Mouse (Mus musculus): ENCODE results near the gene Madd. TPM values are rescaled to one million over a fixed set of nuclear protein-coding genes. Genes with fewer than 3 reads are reported as not detected.

Gene Madd
- polyA plus RNA-seq (2014; fragmentation: Illumina TruSeq; extraction: RNeasy Lipid Tissue Mini Kit (QIAGEN cat#74804); ENCODE audit: low read depth, low replicate concordance), result 4.2 TPM

DNA sequence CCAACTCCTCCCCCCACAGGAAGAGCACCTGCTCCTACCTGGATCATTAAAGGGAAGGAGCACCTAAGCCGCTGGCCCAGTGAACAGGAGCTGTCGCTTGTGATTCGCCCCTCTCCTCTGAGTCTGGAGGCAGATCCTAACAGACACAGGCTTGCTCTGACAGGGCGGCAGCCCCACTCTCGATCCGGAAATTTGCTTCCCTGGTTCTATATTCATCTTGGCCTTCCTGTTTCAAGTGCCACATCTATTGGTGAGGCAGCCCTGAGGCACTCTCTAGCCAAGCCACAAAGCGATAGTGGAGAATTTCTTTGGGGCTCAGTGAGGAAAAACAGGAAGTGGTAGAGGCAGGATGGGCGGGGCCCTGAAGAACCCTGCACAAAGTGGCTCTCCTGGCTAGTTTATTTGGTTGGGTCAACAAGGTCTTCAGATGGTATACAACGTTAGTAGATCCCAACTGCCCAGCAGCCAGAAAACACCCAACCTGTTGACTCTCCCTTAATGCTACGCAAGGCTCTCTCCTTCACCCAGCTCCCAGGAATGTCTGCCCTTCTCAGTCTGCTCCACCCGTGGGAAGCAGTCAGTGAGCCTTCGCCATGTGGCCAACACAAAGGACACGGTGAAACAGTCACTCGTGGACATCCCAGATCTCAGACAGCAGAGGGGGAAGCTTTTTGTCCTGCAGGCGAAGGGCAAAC lies at the start of gene Madd:
Gene Madd (minus strand): TSS at position 127 of the 695 bp plus-strand sequence.

DNA sequence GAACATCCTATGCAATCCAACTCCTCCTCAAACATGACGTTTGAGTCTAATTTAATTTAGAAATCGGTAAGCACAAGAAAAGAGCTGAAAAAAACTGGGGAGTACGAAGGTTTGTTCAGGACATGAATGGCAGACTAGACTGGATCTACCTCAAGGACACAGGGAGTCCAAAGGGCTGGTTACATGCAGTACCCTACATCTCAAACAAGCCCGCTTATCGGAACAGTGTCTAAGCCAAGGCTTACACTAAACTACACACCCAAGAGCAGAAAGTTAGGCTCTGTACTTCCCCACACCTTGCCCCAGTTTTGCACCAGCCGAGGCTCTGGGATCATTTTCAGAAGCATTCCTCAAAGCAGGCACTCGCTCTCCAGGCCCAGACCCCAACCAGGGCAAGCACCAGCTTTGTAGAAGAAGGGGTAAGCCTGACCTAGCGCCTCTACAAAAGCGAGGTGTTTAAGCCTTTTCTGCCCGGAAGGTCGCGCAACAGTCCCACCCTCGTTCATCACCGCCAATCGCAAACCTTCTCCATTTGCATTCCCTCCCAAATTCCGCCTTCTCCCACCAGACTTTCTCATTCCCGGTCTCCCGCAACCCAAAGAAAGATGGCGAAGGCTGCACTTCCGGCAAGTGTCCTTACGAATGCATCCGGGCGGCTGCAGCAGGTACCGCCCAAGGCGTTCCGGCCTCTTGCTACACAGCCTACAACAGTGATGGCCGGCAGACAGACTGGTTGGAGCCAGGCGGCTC lies 18.8 kb upstream of the Madd start, which contains the start of the genes Nr1h3 and Acp2:
Gene Nr1h3 (minus strand): TSS at position 613 of the 750 bp plus-strand sequence.
Gene Acp2 (plus strand): TSS at position 664 of the 750 bp plus-strand sequence.

DNA sequence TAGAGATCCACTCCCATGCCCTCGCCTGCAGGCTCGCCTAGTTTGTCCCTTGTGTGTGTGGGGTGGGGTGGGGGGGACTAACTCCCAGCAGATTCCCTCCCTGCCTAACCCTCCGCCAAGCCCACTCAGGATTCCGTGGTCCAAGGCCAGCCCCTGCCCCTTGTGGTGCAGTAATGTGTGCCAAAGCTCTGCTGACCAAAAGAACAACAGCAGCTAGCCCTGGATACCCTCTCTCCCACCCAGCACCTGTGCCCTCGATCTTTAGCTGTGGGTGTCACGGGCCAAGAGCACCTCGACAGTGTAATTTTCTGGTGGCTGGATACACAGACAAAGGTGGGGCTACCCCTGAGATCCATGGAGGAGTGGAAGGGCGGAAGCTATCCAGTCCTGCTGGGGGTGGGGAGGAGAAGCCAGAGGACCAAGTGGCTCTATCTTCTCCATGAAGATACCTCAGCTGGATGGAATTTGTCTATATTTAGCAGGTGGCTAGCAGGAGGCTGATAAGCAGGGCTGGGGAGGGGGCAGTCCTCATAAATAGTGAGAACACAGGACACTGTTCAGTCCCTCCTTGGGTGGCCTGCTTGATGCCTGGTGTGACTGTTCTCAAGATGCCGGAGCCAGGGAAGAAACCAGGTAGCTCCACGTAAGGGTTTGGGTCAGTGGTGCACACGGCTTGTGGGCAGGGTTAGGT lies 65.9 kb downstream of the Madd start, which contains the start of gene Mybpc3:
Gene Mybpc3 (plus strand): TSS at position 560 of the 691 bp plus-strand sequence.

Other genes starting within 250 kb of the Madd start
- gene Celf1, start 243.5 kb downstream of the Madd start, polyA plus RNA-seq (2014; fragmentation: Illumina TruSeq; extraction: RNeasy Lipid Tissue Mini Kit (QIAGEN cat#74804); ENCODE audit: low read depth, low replicate concordance), result 114 TPM
- not detected for gene Rapsn, start 148.2 kb downstream of the Madd start, polyA plus RNA-seq (2014; fragmentation: Illumina TruSeq; extraction: RNeasy Lipid Tissue Mini Kit (QIAGEN cat#74804); ENCODE audit: low read depth, low replicate concordance)
- 142 TPM for gene Psmc3, start 129.8 kb downstream of the Madd start, polyA plus RNA-seq (2014; fragmentation: Illumina TruSeq; extraction: RNeasy Lipid Tissue Mini Kit (QIAGEN cat#74804); ENCODE audit: low read depth, low replicate concordance)
- 5.1 TPM for gene Slc39a13, start 113.4 kb downstream of the Madd start, polyA plus RNA-seq (2014; fragmentation: Illumina TruSeq; extraction: RNeasy Lipid Tissue Mini Kit (QIAGEN cat#74804); ENCODE audit: low read depth, low replicate concordance)
- gene Spi1, start 101.4 kb downstream of the Madd start, polyA plus RNA-seq (2014; fragmentation: Illumina TruSeq; extraction: RNeasy Lipid Tissue Mini Kit (QIAGEN cat#74804); ENCODE audit: low read depth, low replicate concordance), result not detected
- not detected for gene Mybpc3, start 65.7 kb downstream of the Madd start, polyA plus RNA-seq (2014; fragmentation: Illumina TruSeq; extraction: RNeasy Lipid Tissue Mini Kit (QIAGEN cat#74804); ENCODE audit: low read depth, low replicate concordance)
- 0.87 TPM for gene Nr1h3, start 19.0 kb upstream of the Madd start, polyA plus RNA-seq (2014; fragmentation: Illumina TruSeq; extraction: RNeasy Lipid Tissue Mini Kit (QIAGEN cat#74804); ENCODE audit: low read depth, low replicate concordance)
- gene Acp2, start 19.0 kb upstream of the Madd start, polyA plus RNA-seq (2014; fragmentation: Illumina TruSeq; extraction: RNeasy Lipid Tissue Mini Kit (QIAGEN cat#74804); ENCODE audit: low read depth, low replicate concordance), result 70.3 TPM
- 13.6 TPM for gene Ddb2, start 53.1 kb upstream of the Madd start, polyA plus RNA-seq (2014; fragmentation: Illumina TruSeq; extraction: RNeasy Lipid Tissue Mini Kit (QIAGEN cat#74804); ENCODE audit: low read depth, low replicate concordance)
- gene Pacsin3, start 72.1 kb upstream of the Madd start, polyA plus RNA-seq (2014; fragmentation: Illumina TruSeq; extraction: RNeasy Lipid Tissue Mini Kit (QIAGEN cat#74804); ENCODE audit: low read depth, low replicate concordance), result 5.4 TPM
- 25.7 TPM for gene Arfgap2, start 81.1 kb upstream of the Madd start, polyA plus RNA-seq (2014; fragmentation: Illumina TruSeq; extraction: RNeasy Lipid Tissue Mini Kit (QIAGEN cat#74804); ENCODE audit: low read depth, low replicate concordance)

All from adrenal gland, adult 10 weeks (tissue).